Mouse (Mus musculus) heart, adult 2 months (tissue): ENCODE measurements around the gene Mrpl42. TPM values are rescaled to one million over a fixed set of nuclear protein-coding genes. Genes with fewer than 3 reads are reported as not detected.
"Not testable (repeated sequence)": the region's sequence is repeated elsewhere in the genome, so short reads cannot be mapped to it uniquely, and the experiment has no call there.

Source experiments
- DNase-seq, 2 experiments: peaks; one replicate each; pipeline ENCODE4 v3.0.0; 2021
- H3K27ac ChIP-seq: fragments of 200-600 bp; 2 replicates; pipeline ENCODE4 v1.8.1; 2022
- H3K27me3 ChIP-seq: fragments of 200-500 bp; 2 replicates; pipeline ENCODE4 v1.6.1; 2012; ENCODE audit warnings: mild to moderate bottlenecking, low read length, inconsistent platforms, mixed read lengths; ENCODE audit not compliant: control insufficient read depth, insufficient read depth
- H3K36me3 ChIP-seq: fragments of 200-500 bp; 2 replicates; pipeline ENCODE4 v1.6.1; 2012; ENCODE audit warnings: low read length, inconsistent platforms; ENCODE audit not compliant: control insufficient read depth, insufficient read depth
- H3K4me1 ChIP-seq: fragments of 200-500 bp; 2 replicates; pipeline ENCODE4 v1.6.1; 2011; ENCODE audit warnings: low read length; ENCODE audit not compliant: control insufficient read depth, insufficient read depth
- H3K4me3 ChIP-seq: fragments of 200-600 bp; 2 replicates; pipeline ENCODE4 v1.8.1; 2022
- H3K79me2 ChIP-seq: fragments of 200-500 bp; replicated peaks from 2 replicates; pipeline ENCODE4 v1.6.1; 2012; ENCODE audit warnings: mild to moderate bottlenecking, inconsistent platforms, low read length, moderate library complexity, mixed read lengths; ENCODE audit not compliant: control insufficient read depth, insufficient read depth
- H3K9ac ChIP-seq: fragments of 200-500 bp; 2 replicates; pipeline ENCODE4 v1.6.1; 2012; ENCODE audit warnings: low read depth, mild to moderate bottlenecking, control low read depth, inconsistent platforms, low read length, mixed read lengths
- CTCF ChIP-seq: fragments of 200-600 bp; IDR thresholded peaks from 2 replicates; pipeline ENCODE4 v1.8.1; 2022; ENCODE audit warnings: antibody characterized with exemption, mild to moderate bottlenecking, moderate library complexity
- EP300 ChIP-seq: fragments of 200-500 bp; IDR thresholded peaks from 2 replicates; pipeline ENCODE4 v1.6.1; 2011; ENCODE audit warnings: low read depth, low read length, control low read depth; ENCODE audit not compliant: insufficient read depth
- POLR2A ChIP-seq: fragments of 200-500 bp; IDR thresholded peaks from 2 replicates; pipeline ENCODE4 v1.6.1; 2011; ENCODE audit warnings: mild to moderate bottlenecking, low read depth, low read length, control low read depth; ENCODE audit not compliant: insufficient read depth
- WGBS: fragments of 180-500 bp; shearing (Covaris S2); methylation state at CpG from one replicate; pipeline ENCODE4 v1.1.7; 2018; 5-methylcytosine and 5-hydroxymethylcytosine counted together
- intact Hi-C: fragments of 180-260 bp; cut with DNase I; formaldehyde crosslinking; loops from one replicate; pipeline ENCODE4 v1.15.1; 2025
- long read RNA-seq: library from polyadenylated mRNA; stranded (forward); transcript quantifications from one replicate; pipeline ENCODE4 v2.0.0, GENCODE M21; 2021
- polyA plus RNA-seq: library from polyadenylated mRNA; depleted of rRNA; stranded (reverse); fragments of >200 nt; gene quantifications from 2 replicates; pipeline ENCODE4 v1.2.3, GENCODE M21; 2012; rRNA removed
- total RNA-seq, 2 experiments: library from RNA; stranded (reverse); gene quantifications; 2 replicates each; pipeline ENCODE4 v1.2.3; 2021

Mrpl42 gene
- total RNA-seq (100 to 1,000 TPM; 426 to 448 TPM), polyA plus RNA-seq (684 and 1,165 TPM in 2 replicates)
- long read RNA-seq, transcript Mrpl42-203 (6 exons, 661 nt) = major isoform, 381 of 410 reads
- long read RNA-seq, partial matches to known transcripts = 15 of 410 reads
- long read RNA-seq, other reads (novel, unspliced or antisense) = 11 of 410 reads

GRCm38 (mm10) chr10:95501463-95502081 is at the start of gene Mrpl42:
Gene Mrpl42 (minus strand): TSS chr10:95501940.
- under 1% methylated on average over 35 of the region's 35 CpGs for WGBS
- TF ChIP-seq EP300 = peak; percentile 66
- 0 out of 2 replicates have a peak, but pooled peaks have one; percentile 3 for TF ChIP-seq CTCF
- TF ChIP-seq POLR2A = peak; percentile 91
- Histone ChIP-seq H3K36me3 (peaks cover 5% of the 10 kb centered on the region; the same call in 1 of the 2 replicates), H3K4me1 (peaks cover 2% of the 10 kb centered on the region; the same call in 1 of the 2 replicates), H3K9ac (peak within 1 kb of the TSS; percentile 78), H3K4me3 (peak within 1 kb of the TSS; percentile 74), H3K27ac (peak within 1 kb of the TSS; percentile 92), H3K27me3 (no peaks in the 10 kb centered on the region), H3K79me2 (no peaks in the 10 kb centered on the region)
- DNase-seq = peak; percentile 89
- intact Hi-C loops = loop anchor here (2.0 to 5.0 kb wide), 3 partner anchors 13 to 436 kb away; partner anchors contain the start of gene Ube2n

GRCm38 (mm10) chr10:95550506-95550905 is 48.8 kb upstream of the Mrpl42 start:
- no peak overlapping the region for H3K4me3 ChIP-seq
- intact Hi-C loops = loop anchor here (2.0 kb wide), 2 partner anchors 306 to 482 kb away; no protein-coding TSS in a partner anchor
- 56% methylated on average over 1 of the region's 1 CpGs for WGBS
- H3K27ac ChIP-seq = no peak overlapping the region
- peak in 1 of 2 experiments; percentile 21 for DNase-seq
- H3K36me3 ChIP-seq = peaks cover 27% of the 10 kb centered on the region
- no peaks in the 10 kb centered on the region for H3K79me2 ChIP-seq
- peak; percentile 80 for TF ChIP-seq CTCF
- no peak for TF ChIP-seq POLR2A
- TF ChIP-seq EP300 = no peak
- H3K9ac ChIP-seq = no peak overlapping the region
- H3K4me1 ChIP-seq = peaks cover 11% of the 10 kb centered on the region
- H3K27me3 ChIP-seq = no peaks in the 10 kb centered on the region

DNA sequence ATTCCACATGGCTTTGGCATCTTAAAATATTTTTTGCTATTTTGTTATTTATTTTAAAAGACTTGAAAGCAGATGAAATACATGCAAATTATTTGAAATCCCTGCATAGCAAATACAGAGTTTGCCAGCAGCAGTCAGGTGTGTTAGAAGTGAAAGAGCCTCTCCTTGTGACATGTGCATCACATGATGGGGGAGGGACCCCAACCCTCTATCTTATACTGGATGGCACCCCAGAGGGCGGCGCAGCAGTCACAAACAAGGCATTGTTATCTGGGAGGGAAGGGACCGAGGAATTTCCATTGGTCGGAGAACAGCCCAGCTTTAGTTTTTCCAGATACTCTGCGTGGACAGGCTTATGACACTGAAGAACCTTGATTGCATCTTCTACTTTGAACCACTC is 47.3 kb upstream of the Mrpl42 start:
- peaks cover 29% of the 10 kb centered on the region for H3K36me3 ChIP-seq
- H3K4me1 ChIP-seq, H3K27ac ChIP-seq, H3K9ac ChIP-seq, H3K79me2 ChIP-seq, H3K27me3 ChIP-seq, H3K4me3 ChIP-seq: not testable (repeated sequence)
- intact Hi-C loops = loop anchor here (5.0 kb wide), 1 partner anchor 47 kb away; the partner anchor contains the start of gene Mrpl42
- DNase-seq = peak in 1 of 2 experiments; percentile 13
- 53% methylated on average over 5 of the region's 5 CpGs for WGBS

DNA sequence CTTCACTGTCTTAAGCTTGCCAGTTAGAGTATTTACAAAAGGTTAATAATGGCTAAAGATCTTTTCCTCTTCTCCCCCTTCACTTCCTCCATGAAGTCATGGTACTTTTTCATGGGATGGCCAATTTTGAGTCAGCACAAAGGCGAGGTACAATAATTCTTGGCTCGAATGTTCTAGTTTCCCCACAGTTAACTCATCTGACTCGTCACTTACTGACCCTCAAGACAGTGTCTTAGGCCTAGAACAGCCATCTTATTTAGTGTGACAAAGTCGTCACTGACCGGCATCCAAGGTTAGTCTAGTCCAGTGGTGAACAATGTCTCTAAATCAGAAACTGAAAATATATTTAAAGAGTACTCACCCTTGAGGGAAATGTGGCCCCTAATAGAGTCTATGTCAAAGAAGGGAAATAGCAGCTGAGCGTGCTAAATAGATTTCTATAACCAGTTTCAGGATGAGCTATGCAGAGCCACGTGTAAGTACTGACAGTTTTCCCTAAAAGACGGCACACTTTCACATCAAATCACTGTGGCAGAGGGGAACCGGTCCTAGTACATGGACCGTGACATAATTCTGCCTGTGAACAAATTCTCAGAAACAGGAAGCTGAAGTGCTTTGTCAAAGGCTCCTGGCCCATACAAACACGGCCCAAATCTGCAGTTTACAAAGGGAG is 46.5 kb upstream of the Mrpl42 start:
- Histone ChIP-seq H3K9ac (no peak overlapping the region), H3K36me3 (peaks cover 27% of the 10 kb centered on the region), H3K4me1 (peaks cover 2% of the 10 kb centered on the region), H3K4me3 (no peak overlapping the region), H3K27me3 (no peaks in the 10 kb centered on the region), H3K27ac (peak overlapping the region; percentile 23), H3K79me2 (no peaks in the 10 kb centered on the region)
- peak in 1 of 2 experiments; percentile 6 for DNase-seq
- intact Hi-C loops = loop anchor here (5.0 kb wide), 1 partner anchor 46 kb away; the partner anchor contains the start of gene Mrpl42
- TF ChIP-seq CTCF (no peak), EP300 (no peak), POLR2A (no peak)
- 47% methylated on average over 11 of the region's 11 CpGs for WGBS

- TF ChIP-seq CTCF (no peak), POLR2A (no peak), EP300 (no peak)
- intact Hi-C loops = loop anchor here (5.0 kb wide), 1 partner anchor 44 kb away; the partner anchor contains the start of gene Mrpl42
These were observed 44.4 kb upstream of the Mrpl42 start for GRCm38 (mm10) chr10:95546178-95546577.

DNA sequence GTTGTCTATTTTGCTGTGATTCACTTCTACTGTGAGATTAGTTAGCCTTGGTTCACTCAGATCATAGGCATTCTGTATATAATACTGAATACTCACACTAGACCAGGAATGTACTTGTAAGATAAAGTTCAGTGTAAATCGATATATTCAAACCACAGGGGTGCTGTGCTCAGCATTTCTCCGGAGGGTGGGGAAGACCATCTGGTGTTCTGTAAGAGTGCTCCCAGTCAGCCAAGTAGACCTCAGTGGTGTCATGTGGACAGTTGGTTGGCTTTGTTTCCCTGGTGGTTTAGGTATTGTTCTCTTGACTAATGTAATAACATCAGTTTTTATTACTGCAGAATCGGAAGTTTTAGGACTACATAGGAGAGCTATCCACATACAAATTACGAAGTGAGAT is 43.3 kb upstream of the Mrpl42 start:
- Histone ChIP-seq H3K36me3 (peaks cover 28% of the 10 kb centered on the region), H3K4me1 (no peaks in the 10 kb centered on the region; the same call in 1 of the 2 replicates), H3K9ac (no peak overlapping the region), H3K27ac (no peak overlapping the region), H3K27me3 (no peaks in the 10 kb centered on the region), H3K79me2 (no peaks in the 10 kb centered on the region), H3K4me3 (no peak overlapping the region)
- peak in 1 of 2 experiments; percentile 8 for DNase-seq
- TF ChIP-seq POLR2A = no peak
- no peak for TF ChIP-seq EP300
- TF ChIP-seq CTCF = no peak
- 61% methylated on average over 4 of the region's 4 CpGs for WGBS
- intact Hi-C loops = loop anchor here (5.0 kb wide), 1 partner anchor 43 kb away; the partner anchor contains the start of gene Mrpl42

More at GRCm38 (mm10) chr10:95546178-95546577, 44.4 kb upstream of the Mrpl42 start:
- Histone ChIP-seq H3K4me3 (no peak overlapping the region), H3K79me2 (no peaks in the 10 kb centered on the region), H3K27me3 (no peaks in the 10 kb centered on the region), H3K36me3 (peaks cover 31% of the 10 kb centered on the region), H3K4me1 (no peaks in the 10 kb centered on the region; the same call in 1 of the 2 replicates), H3K9ac (no peak overlapping the region), H3K27ac (no peak overlapping the region)
- peak in 1 of 2 experiments; percentile 10 for DNase-seq
- 93% methylated on average over 2 of the region's 2 CpGs for WGBS
